Mouse (Mus musculus): ENCODE results near the gene Olfr1124.

Gene Olfr1124

DNA sequence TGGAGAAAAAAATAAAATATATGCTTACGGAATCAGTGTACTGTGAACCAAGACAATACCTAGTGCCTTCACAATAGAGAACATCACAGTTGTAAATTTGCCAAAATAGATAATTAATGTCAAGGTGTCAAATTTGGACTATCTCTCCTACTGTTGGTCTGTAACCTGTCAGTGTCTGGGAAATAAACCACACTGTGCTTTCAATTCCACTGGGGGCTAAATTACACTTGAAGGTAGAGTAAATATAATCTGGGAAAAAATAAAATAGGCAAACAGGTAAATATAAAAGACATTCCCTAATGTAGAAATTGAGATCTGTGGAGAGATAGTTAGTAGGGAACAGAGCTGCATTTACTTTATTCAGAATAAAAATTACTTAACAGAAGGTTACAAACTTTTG, at the start of gene Olfr1124:
Gene Olfr1124, plus strand, starts transcription at position 301 of the 400 bp plus-strand sequence.
- ATAC-seq (ENCODE audit: low TSS enrichment): no peak

DNA sequence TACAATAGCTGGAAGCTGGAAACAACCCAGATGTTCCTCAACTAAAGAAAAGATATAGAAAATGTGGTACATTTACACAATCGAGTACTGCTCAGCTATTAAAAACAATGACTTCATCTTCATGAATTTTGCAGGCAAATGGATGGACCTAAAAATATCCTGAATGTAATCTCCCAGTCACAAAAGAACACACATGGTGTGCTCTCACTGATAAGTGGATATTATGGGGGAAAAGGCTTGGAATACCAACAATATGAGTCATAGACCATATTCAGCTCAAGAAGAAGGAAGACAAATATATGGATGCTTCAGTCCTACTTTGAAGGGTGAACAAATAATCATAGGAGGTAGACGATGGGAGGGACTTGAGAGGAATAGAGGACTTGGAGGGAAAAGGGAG, 46.1 kb upstream of the Olfr1124 start:
- ATAC-seq (ENCODE audit: low TSS enrichment): no peak

DNA sequence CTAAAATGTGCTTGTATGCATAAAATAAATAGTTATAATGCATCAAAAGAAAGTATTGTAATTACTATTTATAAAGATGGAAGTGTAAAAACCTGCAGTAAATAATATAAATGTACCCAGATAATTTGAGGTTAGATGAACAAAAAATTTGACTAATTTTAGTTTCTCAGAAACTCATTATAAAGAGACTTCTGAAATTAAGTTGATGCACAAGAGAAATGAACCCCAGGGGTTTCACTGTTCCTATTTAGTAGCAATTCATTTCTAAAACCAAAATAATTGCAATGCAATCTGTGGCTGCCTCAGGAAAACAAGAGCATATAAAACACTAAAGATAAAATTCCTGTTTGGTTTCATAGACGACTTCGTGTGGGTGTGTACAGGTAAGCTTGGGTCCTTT, 44.5 kb upstream of the Olfr1124 start, which contains the start of gene Olfr1122:
Gene Olfr1122, plus strand, starts transcription at position 301 of the 400 bp plus-strand sequence.
- no peak for ATAC-seq (ENCODE audit: low TSS enrichment)

DNA sequence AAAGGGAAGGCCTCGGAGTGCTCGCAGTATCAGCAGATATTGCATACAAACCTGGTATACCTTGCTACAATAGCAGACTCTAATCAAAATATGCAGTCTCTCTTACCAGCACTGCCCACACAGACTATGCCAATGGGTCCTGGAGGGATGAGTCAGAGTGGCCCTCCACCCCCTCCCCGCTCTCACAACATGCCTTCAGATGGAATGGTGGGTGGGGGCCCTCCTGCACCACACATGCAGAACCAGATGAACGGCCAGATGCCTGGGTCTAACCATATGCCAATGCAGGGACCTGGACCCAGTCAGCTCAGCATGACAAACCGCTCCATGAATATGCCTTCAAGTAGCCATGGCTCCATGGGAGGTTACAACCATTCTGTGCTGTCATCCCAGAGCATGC, 36.5 kb upstream of the Olfr1124 start:
- ATAC-seq (ENCODE audit: low TSS enrichment): peak; percentile 97

DNA sequence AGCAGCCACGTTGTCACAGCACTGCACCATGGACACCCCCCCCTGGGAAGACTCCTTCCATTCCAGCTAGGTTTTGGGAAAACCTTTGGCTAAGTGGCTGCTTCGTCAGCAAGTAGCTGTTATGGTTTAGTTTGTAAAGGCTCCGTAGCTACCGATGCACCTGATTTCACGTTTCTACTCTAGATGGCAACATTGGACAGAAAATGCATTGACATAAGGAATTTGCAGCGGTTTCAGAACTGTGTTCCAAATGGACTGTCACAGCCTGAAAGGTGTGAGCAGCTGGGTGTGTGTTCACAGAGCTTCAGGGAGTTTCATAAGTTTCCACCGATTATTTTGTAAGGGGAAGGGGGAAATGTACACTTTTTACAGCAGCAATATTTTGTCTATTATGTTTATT, 35.4 kb upstream of the Olfr1124 start:
- peak; percentile 86 for ATAC-seq (ENCODE audit: low TSS enrichment)

DNA sequence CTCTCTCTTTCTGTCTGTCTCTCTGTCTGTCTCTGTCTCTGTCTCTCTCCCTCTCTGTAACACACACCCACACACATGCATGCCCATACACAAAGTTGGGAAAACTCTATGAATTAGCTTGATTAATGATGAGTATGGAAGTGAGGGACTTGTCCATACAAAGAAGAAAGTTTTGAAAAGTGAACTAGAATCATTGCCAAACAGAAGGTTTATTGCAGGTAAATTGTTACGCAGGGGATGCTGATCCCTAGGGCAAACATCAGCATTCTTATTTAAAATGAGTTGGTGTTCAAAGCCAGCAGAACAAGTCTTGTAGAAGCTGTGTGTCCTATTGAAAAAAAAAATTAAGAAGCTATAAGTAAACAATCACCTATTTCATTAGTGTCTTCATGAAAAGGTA, 13.7 kb upstream of the Olfr1124 start, which contains the start of gene Olfr1123:
Gene Olfr1123, plus strand, starts transcription at position 301 of the 400 bp plus-strand sequence.
- no peak for ATAC-seq (ENCODE audit: low TSS enrichment)

DNA sequence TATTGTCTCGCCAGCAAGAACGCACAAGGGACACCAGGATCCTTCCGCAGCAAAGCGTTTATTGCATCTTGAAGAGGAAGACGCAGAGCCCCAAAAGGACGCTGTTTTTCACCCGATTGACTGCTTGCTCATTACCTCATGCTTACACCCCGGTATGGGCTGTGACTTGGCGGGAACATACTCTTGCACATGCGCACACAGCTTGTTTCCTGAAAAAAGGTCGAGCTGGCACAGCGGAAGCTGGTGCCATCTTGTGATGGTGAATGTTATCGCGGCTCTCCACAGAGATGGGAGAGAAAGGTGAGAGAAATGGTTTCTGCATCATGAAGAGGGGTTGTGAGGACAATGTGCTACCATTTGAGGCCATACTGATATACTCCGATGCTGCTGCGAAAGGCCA, 7.7 kb downstream of the Olfr1124 start:
- no peak for ATAC-seq (ENCODE audit: low TSS enrichment)

DNA sequence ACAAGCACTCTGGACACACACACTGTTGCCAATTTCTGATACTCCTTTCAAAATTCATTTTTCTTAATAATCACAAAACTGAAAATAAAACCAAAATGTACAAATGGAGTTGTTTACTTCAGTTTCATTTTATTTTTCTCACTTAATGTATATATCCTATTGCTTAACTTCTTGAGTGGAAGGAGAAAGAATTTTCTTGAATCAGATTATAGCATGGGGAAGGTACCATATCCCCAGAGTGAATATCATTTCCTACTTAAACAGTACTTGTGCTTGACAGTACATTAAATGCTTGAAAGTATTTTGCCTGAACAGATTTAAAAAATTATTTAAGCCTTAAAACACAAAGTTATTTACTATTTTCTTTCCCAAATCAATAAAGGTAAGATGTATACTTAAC, 23.6 kb downstream of the Olfr1124 start, which contains the start of gene Olfr1126:
Gene Olfr1126, plus strand, starts transcription at position 301 of the 400 bp plus-strand sequence.
- ATAC-seq (ENCODE audit: low TSS enrichment): no peak

DNA sequence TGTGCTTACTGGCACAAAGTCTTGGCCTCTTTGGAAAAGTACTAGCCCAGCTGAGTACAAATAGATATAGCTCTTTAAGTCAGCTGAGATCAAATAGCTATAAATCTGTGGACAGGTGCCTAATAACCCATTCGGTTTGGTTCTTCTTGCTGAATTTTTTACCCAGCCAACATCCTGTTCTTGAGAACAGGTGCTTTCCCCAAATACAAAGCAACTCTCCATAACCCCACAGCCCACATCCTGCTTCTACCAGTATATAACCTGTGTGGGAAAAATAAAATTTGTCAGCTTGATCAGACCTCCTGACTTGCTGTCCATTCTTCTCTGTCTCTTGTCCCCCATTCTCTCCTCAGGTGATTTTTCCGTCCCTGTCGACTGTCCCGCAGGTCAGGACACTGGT, 31.7 kb downstream of the Olfr1124 start:
- ATAC-seq (ENCODE audit: low TSS enrichment): no peak

DNA sequence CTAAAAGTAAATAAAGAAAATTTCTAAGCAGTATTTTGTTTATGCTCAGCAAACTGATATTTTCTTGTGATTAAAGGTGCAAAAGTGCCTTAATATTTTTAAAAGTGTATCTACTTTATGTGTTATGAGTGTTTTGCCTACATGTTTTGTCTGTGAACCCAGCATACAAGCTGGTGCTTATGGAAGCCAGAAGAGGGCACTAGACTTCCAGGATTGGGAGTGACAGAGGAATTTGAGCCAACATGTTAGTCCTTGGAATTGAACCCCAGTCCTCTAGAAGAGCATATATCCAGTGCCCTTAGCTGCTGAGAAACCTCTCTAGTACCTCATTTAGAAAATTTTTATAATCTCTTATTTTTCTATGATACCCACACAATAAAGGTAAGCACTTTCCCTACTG, 50.1 kb downstream of the Olfr1124 start:
- ATAC-seq (ENCODE audit: low TSS enrichment): no peak

DNA sequence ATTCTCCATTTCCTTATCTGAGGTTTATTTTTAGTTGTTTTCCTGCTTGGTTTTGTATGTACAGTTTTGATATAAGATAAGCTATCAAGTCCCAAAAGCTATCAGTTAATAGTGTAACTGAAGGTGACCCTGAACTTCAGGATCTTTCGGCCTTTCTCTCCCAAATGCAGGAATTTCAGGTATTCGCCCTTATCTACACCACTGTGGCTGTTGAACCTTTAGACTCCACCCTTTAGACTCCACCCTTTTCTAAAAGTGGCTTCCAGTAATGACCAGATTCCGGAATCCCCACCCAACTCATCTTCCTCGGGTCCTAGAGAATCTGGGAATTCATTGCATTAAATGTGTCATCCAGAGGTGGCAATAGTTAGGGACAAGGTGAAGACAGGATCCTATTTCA, 51.1 kb downstream of the Olfr1124 start:
- ATAC-seq (ENCODE audit: low TSS enrichment): no peak

DNA sequence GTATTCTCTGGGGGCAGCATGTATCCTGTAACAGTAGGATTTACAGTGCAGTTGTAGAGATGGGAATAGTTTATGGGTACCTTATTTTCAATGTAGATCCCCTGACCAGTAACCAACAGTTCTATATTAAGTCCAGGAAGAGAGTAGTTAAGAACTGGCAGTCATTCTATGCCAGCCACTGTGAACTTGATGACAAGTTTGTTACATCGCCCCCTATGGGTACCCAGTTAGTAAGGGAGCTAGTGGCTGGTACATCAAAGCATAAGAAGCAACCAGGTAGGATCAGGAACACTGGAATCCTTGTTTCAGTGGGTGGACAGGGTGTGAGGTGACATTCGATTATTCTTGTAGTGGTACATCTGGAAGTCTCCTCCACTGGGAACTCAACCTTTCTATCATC, 52.2 kb downstream of the Olfr1124 start:
- ATAC-seq (ENCODE audit: low TSS enrichment): no peak

Measured in frontal cortex, adult (tissue).